Mouse (Mus musculus) midbrain, embryonic 12.5 days (tissue): ENCODE measurements at regions not wholly inside any gene's neighbourhood (a gene's known extent, or its start where the extent isn't known, plus 50 kb on each side); places are given as distances from the start of the nearest gene placed in this dataset.
"Not testable (repeated sequence)": the region's sequence is repeated elsewhere in the genome, so short reads cannot be mapped to it uniquely, and the experiment has no call there.

Source experiments
- ATAC-seq: fragments of 200-750 bp; cut with Nextera tagmentation; 2 replicates; pipeline ENCODE4 v1.8.0; 2017; ENCODE audit warnings: low read depth, moderate TSS enrichment, moderate library complexity; ENCODE audit not compliant: low FRiP score
- H3K27ac ChIP-seq: fragments of 300-500 bp; sonication (generic); replicated peaks from 2 replicates; pipeline ENCODE4 v1.5.1; 2016; ENCODE audit warnings: mild to moderate bottlenecking
- H3K27me3 ChIP-seq: fragments of 300-500 bp; sonication (generic); 2 replicates; pipeline ENCODE4 v1.6.1; 2016; ENCODE audit warnings: mild to moderate bottlenecking
- H3K36me3 ChIP-seq: fragments of 300-500 bp; sonication (generic); 2 replicates; pipeline ENCODE4 v1.6.1; 2016
- H3K4me1 ChIP-seq: fragments of 300-500 bp; sonication (generic); 2 replicates; pipeline ENCODE4 v1.6.1; 2016
- H3K4me2 ChIP-seq: fragments of 300-500 bp; sonication (generic); replicated peaks from 2 replicates; pipeline ENCODE4 v1.6.1; 2016; ENCODE audit warnings: mild to moderate bottlenecking, moderate library complexity
- H3K4me3 ChIP-seq: fragments of 300-500 bp; sonication (generic); 2 replicates; pipeline ENCODE4 v1.5.1; 2016; ENCODE audit warnings: mild to moderate bottlenecking
- H3K9ac ChIP-seq: fragments of 300-500 bp; sonication (generic); replicated peaks from 2 replicates; pipeline ENCODE4 v1.6.1; 2016; ENCODE audit warnings: mild to moderate bottlenecking, moderate library complexity
- H3K9me3 ChIP-seq: fragments of 300-500 bp; sonication (generic); 2 replicates; pipeline ENCODE4 v1.6.1; 2016; ENCODE audit warnings: mild to moderate bottlenecking
- WGBS: fragments of 180-500 bp; shearing (Covaris S2); methylation state at CpG from one replicate; pipeline ENCODE4 v1.1.7; 2016; 5-methylcytosine and 5-hydroxymethylcytosine counted together

GRCm38 (mm10) chr10:6262029-6262428 is 339.8 kb upstream of the Rgs17 start:
- no peak overlapping the region for H3K4me3 ChIP-seq
- no peaks in the 10 kb centered on the region for H3K4me1 ChIP-seq
- H3K4me2 ChIP-seq: no peak overlapping the region
- H3K27me3 ChIP-seq: no peaks in the 10 kb centered on the region
- ATAC-seq: no peak
- no peak overlapping the region for H3K27ac ChIP-seq
- no peaks in the 10 kb centered on the region for H3K36me3 ChIP-seq
- H3K9ac ChIP-seq: no peak overlapping the region
- H3K9me3 ChIP-seq: no peaks in the 10 kb centered on the region

- no peak overlapping the region for H3K4me2 ChIP-seq
- no peaks in the 10 kb centered on the region for H3K9me3 ChIP-seq
- H3K27me3 ChIP-seq: no peaks in the 10 kb centered on the region
- H3K27ac ChIP-seq: no peak overlapping the region
- no peaks in the 10 kb centered on the region for H3K4me1 ChIP-seq
- H3K4me3 ChIP-seq: no peak overlapping the region
- H3K36me3 ChIP-seq: no peaks in the 10 kb centered on the region
- no peak for ATAC-seq
- no peak overlapping the region for H3K9ac ChIP-seq
Observed at GRCm38 (mm10) chr10:6265662-6266061, 343.5 kb upstream of the Rgs17 start.

GRCm38 (mm10) chr10:6291388-6291787 is 369.2 kb upstream of the Rgs17 start:
- ATAC-seq: no peak
- no peak overlapping the region for H3K4me2 ChIP-seq
- H3K9me3 ChIP-seq: no peaks in the 10 kb centered on the region
- 65% methylated on average over 1 of the region's 1 CpGs for WGBS
- no peak overlapping the region for H3K27ac ChIP-seq
- H3K36me3 ChIP-seq: no peaks in the 10 kb centered on the region
- H3K4me1 ChIP-seq: no peaks in the 10 kb centered on the region
- no peak overlapping the region for H3K9ac ChIP-seq
- no peaks in the 10 kb centered on the region for H3K27me3 ChIP-seq
- H3K4me3 ChIP-seq: no peak overlapping the region

- no peak for ATAC-seq
- Histone ChIP-seq H3K27ac (no peak overlapping the region), H3K4me1 (no peaks in the 10 kb centered on the region), H3K27me3 (no peaks in the 10 kb centered on the region), H3K9me3 (no peaks in the 10 kb centered on the region), H3K4me3 (no peak overlapping the region), H3K4me2 (no peak overlapping the region), H3K9ac (no peak overlapping the region), H3K36me3 (no peaks in the 10 kb centered on the region)
- 87% methylated on average over 4 of the region's 4 CpGs for WGBS
Observed at GRCm38 (mm10) chr10:6296621-6297020, 374.4 kb upstream of the Rgs17 start.

- WGBS: 90% methylated on average over 1 of the region's 1 CpGs
Observed at GRCm38 (mm10) chr10:6297796-6298195, 375.6 kb upstream of the Rgs17 start.

GRCm38 (mm10) chr10:6298682-6299081 is 376.5 kb upstream of the Rgs17 start:
- WGBS: 82% methylated on average over 2 of the region's 2 CpGs

More at GRCm38 (mm10) chr10:6297796-6298195, 375.6 kb upstream of the Rgs17 start:
- H3K36me3 ChIP-seq: no peaks in the 10 kb centered on the region
- no peaks in the 10 kb centered on the region for H3K27me3 ChIP-seq
- no peaks in the 10 kb centered on the region for H3K4me1 ChIP-seq
- H3K27ac ChIP-seq: no peak overlapping the region
- H3K4me2 ChIP-seq: no peak overlapping the region
- ATAC-seq: no peak
- H3K4me3 ChIP-seq: no peak overlapping the region
- no peaks in the 10 kb centered on the region for H3K9me3 ChIP-seq
- H3K9ac ChIP-seq: no peak overlapping the region

GRCm38 (mm10) chr10:6301514-6301913 is 379.3 kb upstream of the Rgs17 start:
- no peak overlapping the region for H3K27ac ChIP-seq

More at GRCm38 (mm10) chr10:6298682-6299081, 376.5 kb upstream of the Rgs17 start:
- Histone ChIP-seq H3K4me2 (no peak overlapping the region), H3K27me3 (no peaks in the 10 kb centered on the region), H3K9me3 (no peaks in the 10 kb centered on the region), H3K27ac (no peak overlapping the region), H3K9ac (no peak overlapping the region), H3K36me3 (no peaks in the 10 kb centered on the region), H3K4me3 (no peak overlapping the region), H3K4me1 (no peaks in the 10 kb centered on the region)
- no peak for ATAC-seq

GRCm38 (mm10) chr10:6309351-6309750 is 387.2 kb upstream of the Rgs17 start:
- no peaks in the 10 kb centered on the region for H3K36me3 ChIP-seq
- H3K4me3 ChIP-seq: no peak overlapping the region
- H3K4me1 ChIP-seq: no peaks in the 10 kb centered on the region
- H3K27ac ChIP-seq: no peak overlapping the region
- H3K4me2 ChIP-seq: no peak overlapping the region
- ATAC-seq: no peak
- WGBS: 90% methylated on average over 2 of the region's 2 CpGs
- H3K9me3 ChIP-seq: no peaks in the 10 kb centered on the region
- H3K9ac ChIP-seq: no peak overlapping the region
- H3K27me3 ChIP-seq: no peaks in the 10 kb centered on the region

More at GRCm38 (mm10) chr10:6301514-6301913, 379.3 kb upstream of the Rgs17 start:
- Histone ChIP-seq H3K27me3 (no peaks in the 10 kb centered on the region), H3K9ac (no peak overlapping the region), H3K4me3 (no peak overlapping the region), H3K4me2 (no peak overlapping the region), H3K9me3 (no peaks in the 10 kb centered on the region), H3K4me1 (no peaks in the 10 kb centered on the region), H3K36me3 (no peaks in the 10 kb centered on the region)
- ATAC-seq: no peak

- Histone ChIP-seq H3K9me3 (no peaks in the 10 kb centered on the region), H3K9ac (no peak overlapping the region), H3K4me2 (no peak overlapping the region), H3K27ac (no peak overlapping the region), H3K4me3 (no peak overlapping the region), H3K27me3 (no peaks in the 10 kb centered on the region), H3K4me1 (no peaks in the 10 kb centered on the region), H3K36me3 (no peaks in the 10 kb centered on the region)
- ATAC-seq: no peak
- WGBS: 86% methylated on average over 8 of the region's 8 CpGs
Observed at GRCm38 (mm10) chr10:6341572-6341971, 416.7 kb upstream of the Oprm1 start.

- 90% methylated on average over 14 of the region's 14 CpGs for WGBS
- not testable (repeated sequence) for H3K27ac ChIP-seq, H3K9ac ChIP-seq, ATAC-seq, H3K27me3 ChIP-seq, H3K36me3 ChIP-seq, H3K9me3 ChIP-seq, H3K4me3 ChIP-seq, H3K4me2 ChIP-seq, H3K4me1 ChIP-seq
Observed at GRCm38 (mm10) chr10:6349216-6349615, 409.1 kb upstream of the Oprm1 start.

- Histone ChIP-seq H3K9ac (no peak overlapping the region), H3K4me3 (no peak overlapping the region), H3K36me3 (no peaks in the 10 kb centered on the region), H3K27ac (no peak overlapping the region), H3K4me2 (no peak overlapping the region), H3K9me3 (no peaks in the 10 kb centered on the region), H3K27me3 (no peaks in the 10 kb centered on the region), H3K4me1 (no peaks in the 10 kb centered on the region)
- 70% methylated on average over 4 of the region's 4 CpGs for WGBS
- no peak for ATAC-seq
Observed at GRCm38 (mm10) chr10:6366182-6366581, 392.1 kb upstream of the Oprm1 start.

- Histone ChIP-seq H3K9me3 (no peaks in the 10 kb centered on the region), H3K4me1 (no peaks in the 10 kb centered on the region), H3K36me3 (no peaks in the 10 kb centered on the region), H3K27ac (no peak overlapping the region), H3K9ac (no peak overlapping the region), H3K4me3 (no peak overlapping the region), H3K27me3 (no peaks in the 10 kb centered on the region), H3K4me2 (no peak overlapping the region)
- whole genome bisulfite sequencing: 88% methylated on average over 2 of the region's 2 CpGs
- ATAC-seq: no peak
Observed at GRCm38 (mm10) chr10:6371666-6372065, 386.6 kb upstream of the Oprm1 start.

- H3K9ac ChIP-seq, H3K4me2 ChIP-seq, H3K27me3 ChIP-seq, H3K4me1 ChIP-seq, ATAC-seq, H3K4me3 ChIP-seq, H3K27ac ChIP-seq, H3K9me3 ChIP-seq, H3K36me3 ChIP-seq: not testable (repeated sequence)
- 86% methylated on average over 12 of the region's 12 CpGs for WGBS
Observed at GRCm38 (mm10) chr10:6417336-6418105, 340.8 kb upstream of the Oprm1 start.
